Mouse (Mus musculus): ENCODE measurements at regions not wholly inside any gene's neighbourhood (a gene's known extent, or its start where the extent isn't known, plus 50 kb on each side); places are given as distances from the start of the nearest gene placed in this dataset.
"Not testable (repeated sequence)": the region's sequence is repeated elsewhere in the genome, so short reads cannot be mapped to it uniquely, and the experiment has no call there.

DNA sequence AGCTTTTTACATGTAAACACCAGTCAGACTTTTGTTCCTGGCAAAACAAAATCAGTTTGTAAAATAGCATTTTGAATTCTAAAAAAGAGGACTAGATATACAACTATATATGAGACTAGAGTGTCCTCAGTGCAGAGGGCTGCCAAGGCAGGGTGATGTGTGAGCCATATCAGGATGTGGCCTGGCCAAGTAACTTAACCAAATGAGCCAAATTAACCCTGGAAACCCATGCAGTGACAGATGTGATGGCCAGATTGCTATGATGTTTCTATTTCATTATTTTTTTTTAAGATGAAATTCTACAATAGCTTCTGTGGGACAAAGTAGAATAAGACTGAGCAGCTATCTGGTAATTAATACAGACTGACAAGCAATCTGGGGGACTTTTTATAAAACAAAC is 181.8 kb downstream of the Nova1 start:
- H3K27ac ChIP-seq (replicated peaks; ENCODE audit: low read depth, low read length), result no peak overlapping the region
- H3K36me3 ChIP-seq (replicated peaks; ENCODE audit: control insufficient read depth, insufficient read depth, low read depth, low read length), result no peaks in the 10 kb centered on the region
- no peaks in the 10 kb centered on the region for H3K9me3 ChIP-seq (replicated peaks; ENCODE audit: control insufficient read depth, low read length)
- no peak overlapping the region for H3K4me2 ChIP-seq (ENCODE audit: low read depth, low read length)
- DNase-seq (ENCODE audit: low spot score) (no peak), ATAC-seq (replicated peaks; ENCODE audit: insufficient number of reproducible peaks, low FRiP score, low TSS enrichment, low read depth) (no peak)
- H3K4me3 ChIP-seq (ENCODE audit: low read depth, low read length), result no peak overlapping the region
- H3K4me1 ChIP-seq (ENCODE audit: control insufficient read depth, insufficient read depth, low read length), result no peaks in the 10 kb centered on the region
- no peak overlapping the region for H3K9ac ChIP-seq (replicated peaks; ENCODE audit: low read length)
- H3K27me3 ChIP-seq (ENCODE audit: control insufficient read depth, insufficient read depth, low read length), result no peaks in the 10 kb centered on the region

DNA sequence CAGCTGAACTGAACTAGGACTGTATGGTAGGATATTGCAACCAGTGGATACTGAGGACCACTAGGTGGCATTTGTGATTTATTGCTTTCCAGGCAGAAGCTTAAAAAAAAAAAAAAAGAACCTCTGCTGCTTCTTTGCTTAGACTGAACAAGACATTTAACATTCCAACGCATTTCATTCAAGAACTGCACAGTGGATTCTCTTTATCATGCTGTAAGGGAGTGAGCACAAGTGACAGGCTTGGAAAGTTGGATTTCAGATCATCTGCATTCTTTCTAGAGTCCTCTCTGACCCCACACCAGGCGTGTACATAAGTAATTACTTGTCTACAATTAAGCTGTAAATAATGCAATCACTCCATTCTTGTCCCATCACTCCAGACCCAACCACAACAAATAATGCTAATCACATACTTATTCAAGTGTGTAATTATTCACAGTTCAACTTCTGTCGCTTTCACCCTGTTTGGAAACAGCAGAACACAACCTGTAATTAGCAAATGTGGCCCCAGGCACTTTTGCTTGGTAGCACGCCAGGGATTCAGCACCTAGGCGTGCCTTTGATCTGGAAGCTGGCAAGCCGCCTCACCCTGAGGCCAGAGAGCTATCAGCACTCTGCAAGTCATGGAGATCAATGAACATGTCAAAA is 183.5 kb downstream of the Nova1 start:
- H3K9me3 ChIP-seq (replicated peaks; ENCODE audit: control insufficient read depth, low read length), result no peaks in the 10 kb centered on the region
- ATAC-seq (replicated peaks; ENCODE audit: insufficient number of reproducible peaks, low FRiP score, low TSS enrichment, low read depth), result 0 out of 2 replicates have a peak, but pooled peaks have one; percentile 39
- H3K4me2 ChIP-seq (ENCODE audit: low read depth, low read length), result no peak overlapping the region
- DNase-seq (ENCODE audit: low spot score), result peak; percentile 73
- H3K36me3 ChIP-seq (replicated peaks; ENCODE audit: control insufficient read depth, insufficient read depth, low read depth, low read length), result no peaks in the 10 kb centered on the region
- H3K4me3 ChIP-seq (ENCODE audit: low read depth, low read length), result no peak overlapping the region
- no peaks in the 10 kb centered on the region for H3K4me1 ChIP-seq (ENCODE audit: control insufficient read depth, insufficient read depth, low read length)
- no peaks in the 10 kb centered on the region for H3K27me3 ChIP-seq (ENCODE audit: control insufficient read depth, insufficient read depth, low read length)
- no peak overlapping the region for H3K27ac ChIP-seq (replicated peaks; ENCODE audit: low read depth, low read length)
- H3K9ac ChIP-seq (replicated peaks; ENCODE audit: low read length), result no peak overlapping the region
- WGBS, result 9% methylated on average over 6 of the region's 6 CpGs

DNA sequence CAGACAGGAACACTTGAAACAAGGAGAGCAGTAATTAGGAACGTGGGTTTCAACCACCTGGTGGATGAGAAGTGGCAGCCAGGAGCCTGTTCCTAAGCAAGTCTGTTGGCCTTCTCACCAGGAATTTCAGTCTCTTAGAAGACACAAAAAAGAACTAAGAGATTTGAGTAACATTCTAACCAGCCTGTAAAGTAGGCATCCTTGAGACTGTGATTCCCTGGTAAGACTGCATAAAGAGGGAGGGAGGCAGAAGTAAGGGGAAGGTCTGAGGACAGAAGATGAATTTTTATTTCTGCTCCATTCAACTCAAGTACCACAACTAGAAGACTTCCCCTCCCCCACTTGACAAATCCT is 184.0 kb downstream of the Nova1 start:
- no peaks in the 10 kb centered on the region for H3K36me3 ChIP-seq (replicated peaks; ENCODE audit: control insufficient read depth, insufficient read depth, low read depth, low read length)
- no peak; the same call in 1 of the 2 replicates for ATAC-seq (replicated peaks; ENCODE audit: insufficient number of reproducible peaks, low FRiP score, low TSS enrichment, low read depth)
- no peaks in the 10 kb centered on the region for H3K27me3 ChIP-seq (ENCODE audit: control insufficient read depth, insufficient read depth, low read length)
- no peaks in the 10 kb centered on the region for H3K4me1 ChIP-seq (ENCODE audit: control insufficient read depth, insufficient read depth, low read length)
- H3K4me3 ChIP-seq (ENCODE audit: low read depth, low read length), result no peak overlapping the region
- no peak overlapping the region for H3K4me2 ChIP-seq (ENCODE audit: low read depth, low read length)
- no peak overlapping the region for H3K9ac ChIP-seq (replicated peaks; ENCODE audit: low read length)
- H3K27ac ChIP-seq (replicated peaks; ENCODE audit: low read depth, low read length), result no peak overlapping the region
- WGBS, result 18% methylated on average over 1 of the region's 1 CpGs
- H3K9me3 ChIP-seq (replicated peaks; ENCODE audit: control insufficient read depth, low read length), result no peaks in the 10 kb centered on the region
- DNase-seq (ENCODE audit: low spot score), result no peak

DNA sequence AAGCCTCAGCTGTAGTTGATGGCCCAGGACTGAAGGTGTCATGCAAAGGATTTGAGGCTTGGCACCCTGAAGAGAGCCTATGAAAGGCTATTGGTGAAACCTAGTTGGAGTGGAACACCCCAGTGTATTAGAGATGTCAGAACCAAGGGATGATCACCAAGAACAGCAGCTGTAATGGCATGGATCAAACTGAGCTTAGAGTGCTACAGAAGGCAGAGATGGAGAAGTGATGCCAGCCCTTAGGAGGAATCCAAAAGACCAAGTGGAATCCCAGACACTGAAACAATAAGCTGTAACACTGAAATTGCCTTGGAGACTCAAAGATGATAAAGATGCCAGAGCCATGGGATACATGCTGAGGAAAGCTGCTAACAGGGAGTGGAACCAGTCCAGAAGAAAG is 186.3 kb downstream of the Nova1 start:
- ATAC-seq (replicated peaks; ENCODE audit: insufficient number of reproducible peaks, low FRiP score, low TSS enrichment, low read depth); H3K27ac ChIP-seq (replicated peaks; ENCODE audit: low read depth, low read length); H3K9me3 ChIP-seq (replicated peaks; ENCODE audit: control insufficient read depth, low read length); H3K9ac ChIP-seq (replicated peaks; ENCODE audit: low read length); DNase-seq (ENCODE audit: low spot score); H3K4me3 ChIP-seq (ENCODE audit: low read depth, low read length); H3K36me3 ChIP-seq (replicated peaks; ENCODE audit: control insufficient read depth, insufficient read depth, low read depth, low read length); H3K4me1 ChIP-seq (ENCODE audit: control insufficient read depth, insufficient read depth, low read length); H3K27me3 ChIP-seq (ENCODE audit: control insufficient read depth, insufficient read depth, low read length); H3K4me2 ChIP-seq (ENCODE audit: low read depth, low read length): not testable (repeated sequence)

DNA sequence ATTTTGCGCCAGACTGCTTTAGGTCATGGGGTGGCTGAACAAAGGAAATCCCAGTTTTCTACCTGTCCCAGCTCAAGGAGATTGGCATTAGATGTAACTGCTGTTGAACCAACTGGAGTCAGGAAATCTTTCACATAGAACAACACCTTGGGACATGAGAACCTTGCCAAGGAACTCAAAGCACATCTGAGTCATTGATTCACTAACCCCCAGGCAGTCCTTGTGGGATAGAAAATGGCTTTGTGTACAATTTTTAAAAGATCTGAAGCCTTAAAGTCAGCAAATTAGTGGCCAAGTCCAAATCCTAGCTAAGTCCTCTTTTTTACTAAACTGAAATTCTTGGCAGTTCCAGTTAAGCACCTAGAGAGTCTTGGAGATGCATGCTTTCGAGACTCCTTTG is 191.4 kb downstream of the Nova1 start:
- H3K9ac ChIP-seq (replicated peaks; ENCODE audit: low read length), result no peak overlapping the region
- H3K36me3 ChIP-seq (replicated peaks; ENCODE audit: control insufficient read depth, insufficient read depth, low read depth, low read length), result no peaks in the 10 kb centered on the region
- no peak overlapping the region for H3K4me3 ChIP-seq (ENCODE audit: low read depth, low read length)
- ATAC-seq (replicated peaks; ENCODE audit: insufficient number of reproducible peaks, low FRiP score, low TSS enrichment, low read depth) (no peak), DNase-seq (ENCODE audit: low spot score) (no peak)
- no peaks in the 10 kb centered on the region for H3K27me3 ChIP-seq (ENCODE audit: control insufficient read depth, insufficient read depth, low read length)
- no peaks in the 10 kb centered on the region for H3K4me1 ChIP-seq (ENCODE audit: control insufficient read depth, insufficient read depth, low read length)
- no peak overlapping the region for H3K4me2 ChIP-seq (ENCODE audit: low read depth, low read length)
- no peak overlapping the region for H3K27ac ChIP-seq (replicated peaks; ENCODE audit: low read depth, low read length)
- no peaks in the 10 kb centered on the region for H3K9me3 ChIP-seq (replicated peaks; ENCODE audit: control insufficient read depth, low read length)
- 72% methylated on average over 2 of the region's 2 CpGs for WGBS

DNA sequence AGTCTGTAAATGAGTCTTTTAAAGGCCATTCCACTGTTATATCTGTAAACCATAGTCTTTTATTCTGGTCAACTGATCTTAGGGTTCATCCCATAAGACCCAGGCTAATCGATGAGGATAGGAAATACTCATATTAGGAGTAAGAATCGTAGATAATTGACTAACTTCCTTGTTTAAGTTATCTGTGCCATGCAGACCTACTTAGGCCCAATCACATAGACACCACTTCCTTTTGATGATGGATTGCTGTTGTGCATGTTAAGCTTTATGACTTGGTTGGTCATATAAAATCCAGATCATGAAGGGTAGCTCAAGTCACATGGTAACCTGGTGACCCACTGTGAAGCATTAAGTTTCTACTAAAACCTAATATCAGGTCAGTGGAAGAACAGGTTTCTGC is 207.3 kb downstream of the Nova1 start:
- Histone ChIP-seq H3K27ac (replicated peaks; ENCODE audit: low read depth, low read length) (no peak overlapping the region), H3K4me1 (ENCODE audit: control insufficient read depth, insufficient read depth, low read length) (no peaks in the 10 kb centered on the region), H3K9me3 (replicated peaks; ENCODE audit: control insufficient read depth, low read length) (no peaks in the 10 kb centered on the region), H3K4me3 (ENCODE audit: low read depth, low read length) (no peak overlapping the region), H3K27me3 (ENCODE audit: control insufficient read depth, insufficient read depth, low read length) (no peaks in the 10 kb centered on the region), H3K4me2 (ENCODE audit: low read depth, low read length) (no peak overlapping the region), H3K36me3 (replicated peaks; ENCODE audit: control insufficient read depth, insufficient read depth, low read depth, low read length) (no peaks in the 10 kb centered on the region), H3K9ac (replicated peaks; ENCODE audit: low read length) (no peak overlapping the region)
- WGBS, result 82% methylated on average over 2 of the region's 2 CpGs
- no peak for DNase-seq (ENCODE audit: low spot score)
- no peak for ATAC-seq (replicated peaks; ENCODE audit: insufficient number of reproducible peaks, low FRiP score, low TSS enrichment, low read depth)

DNA sequence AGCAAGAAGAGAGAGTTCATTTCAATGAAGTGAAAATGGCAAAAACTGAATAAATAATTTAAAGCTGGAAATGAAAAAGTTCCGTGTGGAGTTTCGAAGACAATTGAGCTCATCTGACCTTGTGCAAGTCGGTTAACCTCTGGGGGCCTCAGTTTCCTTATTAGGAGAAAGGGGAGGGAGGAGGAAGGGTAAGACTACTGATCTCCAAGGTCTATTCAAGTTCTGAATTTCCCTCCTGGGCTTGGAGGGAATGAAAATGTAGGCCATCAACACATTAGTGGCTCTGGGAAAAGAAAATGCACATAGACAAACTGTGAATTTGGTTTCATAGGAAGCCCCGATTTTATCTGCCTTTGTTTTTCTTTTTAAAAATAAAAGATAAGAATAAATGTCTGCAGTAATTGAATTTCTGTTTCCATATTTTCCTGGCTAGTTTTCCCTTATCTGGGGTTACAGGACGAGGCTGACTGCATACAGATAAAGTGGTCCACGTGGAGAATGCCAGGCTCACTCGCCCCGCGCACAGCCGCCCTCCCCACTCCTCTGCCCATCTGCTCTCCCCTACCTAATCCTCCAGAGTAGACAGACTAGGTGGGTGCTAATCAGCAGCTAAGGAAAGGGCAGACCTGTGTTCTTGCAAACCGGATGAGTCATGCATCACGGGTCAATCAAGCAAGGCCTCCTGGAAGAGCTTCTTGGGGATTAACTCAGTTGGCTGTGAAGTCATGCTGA is 209.0 kb downstream of the Nova1 start:
- WGBS, result 53% methylated on average over 12 of the region's 12 CpGs
- DNase-seq (ENCODE audit: low spot score) (no peak), ATAC-seq (replicated peaks; ENCODE audit: insufficient number of reproducible peaks, low FRiP score, low TSS enrichment, low read depth) (0 out of 2 replicates have a peak, but pooled peaks have one; percentile 39)
- H3K27ac ChIP-seq (replicated peaks; ENCODE audit: low read depth, low read length), result no peak overlapping the region
- no peaks in the 10 kb centered on the region for H3K27me3 ChIP-seq (ENCODE audit: control insufficient read depth, insufficient read depth, low read length)
- H3K4me3 ChIP-seq (ENCODE audit: low read depth, low read length), result no peak overlapping the region
- H3K36me3 ChIP-seq (replicated peaks; ENCODE audit: control insufficient read depth, insufficient read depth, low read depth, low read length), result no peaks in the 10 kb centered on the region
- H3K9me3 ChIP-seq (replicated peaks; ENCODE audit: control insufficient read depth, low read length), result no peaks in the 10 kb centered on the region
- H3K4me2 ChIP-seq (ENCODE audit: low read depth, low read length), result no peak overlapping the region
- no peaks in the 10 kb centered on the region for H3K4me1 ChIP-seq (ENCODE audit: control insufficient read depth, insufficient read depth, low read length)
- no peak overlapping the region for H3K9ac ChIP-seq (replicated peaks; ENCODE audit: low read length)

DNA sequence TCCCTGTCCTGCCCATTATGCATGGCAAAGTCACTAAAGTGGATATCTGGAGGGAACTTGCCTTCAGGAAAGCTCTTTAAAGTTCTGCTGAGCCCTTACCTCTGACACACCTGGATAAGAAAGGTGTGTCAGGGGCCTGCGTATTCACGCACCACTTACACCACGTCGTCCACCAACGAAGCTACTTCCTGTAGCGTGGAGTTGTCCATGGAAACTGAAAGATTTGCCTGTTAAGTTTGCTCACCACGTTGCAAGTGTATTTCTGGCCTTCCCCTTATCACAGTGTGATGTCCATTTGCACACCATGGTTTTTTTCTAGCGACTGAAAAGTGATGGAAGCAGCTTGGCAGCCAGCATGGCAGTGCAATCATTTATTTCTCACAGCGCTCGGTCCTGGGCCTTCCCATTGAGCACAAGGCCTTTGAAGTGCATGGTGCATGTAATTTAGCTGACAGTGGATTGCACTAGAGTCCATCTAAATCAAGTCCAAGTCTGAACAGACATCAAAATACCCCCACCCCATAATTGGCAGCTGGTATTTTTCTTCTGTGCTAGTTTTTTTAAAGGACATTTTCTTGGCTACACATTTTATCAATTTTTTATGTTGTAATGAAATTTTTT is 210.3 kb downstream of the Nova1 start:
- Histone ChIP-seq H3K27ac (replicated peaks; ENCODE audit: low read depth, low read length) (no peak overlapping the region), H3K36me3 (replicated peaks; ENCODE audit: control insufficient read depth, insufficient read depth, low read depth, low read length) (no peaks in the 10 kb centered on the region), H3K9ac (replicated peaks; ENCODE audit: low read length) (no peak overlapping the region), H3K4me3 (ENCODE audit: low read depth, low read length) (no peak overlapping the region), H3K9me3 (replicated peaks; ENCODE audit: control insufficient read depth, low read length) (no peaks in the 10 kb centered on the region), H3K4me1 (ENCODE audit: control insufficient read depth, insufficient read depth, low read length) (no peaks in the 10 kb centered on the region), H3K4me2 (ENCODE audit: low read depth, low read length) (no peak overlapping the region), H3K27me3 (ENCODE audit: control insufficient read depth, insufficient read depth, low read length) (no peaks in the 10 kb centered on the region)
- no peak for ATAC-seq (replicated peaks; ENCODE audit: insufficient number of reproducible peaks, low FRiP score, low TSS enrichment, low read depth)
- 82% methylated on average over 10 of the region's 10 CpGs for WGBS
- DNase-seq (ENCODE audit: low spot score), result no peak

All from embryonic facial prominence, embryonic 11.5 days (tissue).